Mouse (Mus musculus): ENCODE measurements around the gene Vmn1r226.

Vmn1r226 gene

GRCm38 (mm10) chr17:20682543-20682942 lies at the start of gene Vmn1r226:
TSS of gene Vmn1r226 (plus strand) at chr17:20682843.
- DNase-seq, result no peak

- DNase-seq, result no peak
Measured at GRCm38 (mm10) chr17:20729543-20729942, 46.9 kb downstream of the Vmn1r226 start, which contains the start of gene Vmn1r227. TSS of gene Vmn1r227 (plus strand) at chr17:20729843.
